Mouse (Mus musculus): ENCODE results near the gene Tprn.
A peak's percentile ranks its signal among the peaks of the same experiment; 100 is the strongest.
"Not testable (repeated sequence)": the region's sequence is repeated elsewhere in the genome, so short reads cannot be mapped to it uniquely, and the experiment has no call there.

Tprn gene

DNA sequence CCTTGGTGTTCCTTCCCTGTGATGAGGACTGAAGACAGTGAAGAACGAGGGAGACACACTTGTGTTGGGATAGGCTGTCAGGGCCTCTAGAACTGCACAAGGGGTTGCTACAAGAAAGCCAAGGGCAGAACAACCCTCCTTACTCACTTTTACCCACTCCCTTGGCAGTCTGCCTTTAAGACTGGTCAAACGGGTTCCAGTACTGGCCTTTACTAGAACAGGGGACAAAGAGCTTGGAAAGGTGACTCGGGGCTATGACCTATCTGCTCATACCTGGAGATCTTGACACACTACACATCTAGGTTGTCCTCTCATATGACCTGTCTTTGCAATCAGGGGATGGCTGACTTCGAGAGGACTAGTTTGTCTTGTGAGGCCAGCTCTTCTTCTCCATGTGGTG is 24.9 kb upstream of the Tprn start:
- DNase-seq (ENCODE audit: low spot score) = no peak

DNA sequence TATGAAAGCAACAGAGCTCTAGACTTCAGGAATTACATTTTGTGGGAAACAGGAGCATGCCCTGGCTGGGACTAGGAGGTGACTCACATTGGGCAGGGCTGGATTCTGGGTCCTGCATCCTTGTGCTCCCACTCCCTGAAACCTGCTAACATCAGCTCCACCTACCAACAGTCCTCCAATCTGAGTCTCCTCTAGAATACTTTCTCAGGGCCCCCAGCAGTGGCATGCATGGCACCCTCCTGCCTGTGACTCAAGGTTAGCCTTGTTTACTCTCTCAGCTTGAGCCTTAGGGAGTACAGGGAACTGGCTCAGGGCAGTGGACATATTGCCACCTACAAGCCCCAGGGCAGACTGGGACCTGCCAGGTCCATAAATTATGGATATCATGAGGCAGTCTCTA is 24.3 kb upstream of the Tprn start:
- DNase-seq (ENCODE audit: low spot score) = no peak

DNA sequence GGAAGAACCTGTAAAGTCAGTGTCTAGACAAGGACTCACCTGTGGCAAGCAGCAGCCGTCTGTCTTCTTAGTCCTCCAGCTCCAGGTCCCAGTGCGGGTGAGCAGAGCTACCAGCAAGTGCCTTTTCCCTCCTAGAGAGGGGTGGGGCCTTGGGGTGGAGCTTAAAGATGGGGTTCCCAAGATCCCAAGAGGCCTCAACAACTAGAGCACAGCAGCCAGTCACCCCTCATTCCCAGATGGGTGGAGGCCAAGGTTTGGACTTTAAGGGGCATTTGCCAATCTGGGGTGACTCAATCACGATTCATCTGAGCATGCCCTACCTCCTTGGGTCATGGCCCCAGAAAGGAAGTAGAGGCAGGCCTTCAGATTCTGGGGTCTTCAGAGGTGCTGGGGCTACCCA is 22.7 kb upstream of the Tprn start:
- DNase-seq (ENCODE audit: low spot score) = no peak

DNA sequence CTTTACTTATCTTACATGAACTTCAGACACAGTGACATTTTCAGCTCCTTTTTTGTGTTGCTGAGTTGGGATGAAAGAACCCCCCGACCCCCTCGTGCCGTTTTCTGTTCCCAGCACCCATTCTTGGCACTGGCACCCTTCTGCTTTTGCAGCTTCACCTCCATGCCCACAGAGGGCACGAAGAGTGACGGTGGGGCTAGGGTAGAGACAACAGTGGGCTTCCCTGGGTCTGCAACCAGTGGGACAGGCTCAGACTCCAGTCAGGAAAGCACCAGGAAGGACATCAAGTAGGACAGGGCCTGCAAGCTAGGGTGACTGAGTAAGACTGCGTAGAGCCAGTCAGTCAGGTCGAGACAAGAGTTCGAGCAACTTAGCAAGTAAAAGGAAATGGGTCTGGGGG is 22.1 kb upstream of the Tprn start:
- no peak for DNase-seq (ENCODE audit: low spot score)

DNA sequence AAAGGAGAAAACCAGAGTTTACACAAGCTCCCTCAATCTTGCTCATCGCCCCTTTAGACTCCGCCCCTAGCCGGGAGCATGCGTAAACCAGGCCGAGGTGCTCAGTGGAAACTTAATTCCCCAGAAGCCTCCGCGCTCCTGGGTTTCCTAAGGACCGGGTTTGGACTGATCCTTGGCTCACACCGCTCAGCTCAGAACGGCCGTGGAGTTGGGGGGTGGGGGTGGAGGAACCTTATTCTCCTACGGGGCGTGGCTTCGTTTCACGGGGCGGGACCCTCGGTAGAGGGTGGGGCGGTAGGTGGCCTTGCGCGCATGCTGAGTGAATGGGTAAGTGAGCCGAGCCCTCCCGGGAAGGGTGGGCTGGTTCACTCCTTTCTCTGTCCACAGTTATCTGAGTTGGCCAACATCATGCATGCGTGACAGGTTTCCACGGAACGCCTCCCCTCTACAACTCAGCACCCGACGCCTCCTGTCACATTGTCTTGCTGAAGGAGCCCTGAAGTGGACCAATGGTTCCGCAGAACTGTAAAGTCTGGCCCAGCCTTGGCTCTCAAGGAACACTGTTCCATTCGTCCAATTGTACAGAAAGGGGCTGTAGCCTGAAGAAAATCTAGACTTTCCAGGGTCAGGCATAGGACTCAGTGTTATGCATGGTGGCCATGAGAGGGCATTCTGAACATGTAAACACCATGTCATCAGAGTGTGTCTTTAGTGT is 21.5 kb upstream of the Tprn start:
- no peak for DNase-seq (ENCODE audit: low spot score)

DNA sequence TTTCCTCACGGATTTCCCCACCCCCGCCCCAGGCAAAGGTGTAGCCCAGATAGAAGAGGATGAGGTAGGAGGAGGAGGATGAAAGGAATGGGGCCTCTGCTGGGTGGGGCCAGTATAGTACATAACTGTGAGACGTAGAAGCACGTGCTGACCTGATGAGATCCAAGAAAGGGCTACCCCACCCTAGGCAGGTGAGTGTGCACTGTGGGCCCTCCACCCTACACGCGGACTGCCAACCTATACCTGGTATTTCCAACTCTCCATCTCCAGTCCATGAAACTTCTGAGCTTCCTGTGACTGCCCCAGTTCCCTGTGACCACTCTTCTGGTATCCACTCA is 21.0 kb upstream of the Tprn start:
- DNase-seq (ENCODE audit: low spot score) = no peak

DNA sequence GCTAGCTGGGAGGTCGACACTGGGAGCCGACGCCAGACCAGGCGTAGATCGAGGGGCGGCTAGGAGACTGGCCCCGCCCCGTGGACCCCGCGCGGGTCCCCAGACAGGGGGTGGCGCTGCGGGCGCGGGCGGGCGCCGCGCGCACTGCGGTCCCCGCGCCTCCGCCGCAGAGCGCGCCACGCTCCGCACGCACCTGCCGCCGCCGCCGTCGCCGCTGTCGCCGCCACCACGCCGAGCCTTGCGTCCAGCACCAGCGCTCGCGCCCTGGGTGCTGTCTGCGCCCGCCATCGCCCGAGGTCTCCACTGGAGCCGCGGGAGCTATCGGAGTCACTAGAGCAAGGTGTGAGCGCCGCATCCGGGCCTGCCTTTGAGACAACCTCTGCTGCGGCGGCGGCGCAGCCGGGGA is 20.3 kb upstream of the Tprn start, which contains the start of the genes Rnf208 and Cysrt1:
Gene Rnf208 (plus strand): TSS at position 155 of the 406 bp plus-strand sequence.
Gene Cysrt1 (minus strand): TSS at position 352 of the 406 bp plus-strand sequence.
- no peak for DNase-seq (ENCODE audit: low spot score)

DNA sequence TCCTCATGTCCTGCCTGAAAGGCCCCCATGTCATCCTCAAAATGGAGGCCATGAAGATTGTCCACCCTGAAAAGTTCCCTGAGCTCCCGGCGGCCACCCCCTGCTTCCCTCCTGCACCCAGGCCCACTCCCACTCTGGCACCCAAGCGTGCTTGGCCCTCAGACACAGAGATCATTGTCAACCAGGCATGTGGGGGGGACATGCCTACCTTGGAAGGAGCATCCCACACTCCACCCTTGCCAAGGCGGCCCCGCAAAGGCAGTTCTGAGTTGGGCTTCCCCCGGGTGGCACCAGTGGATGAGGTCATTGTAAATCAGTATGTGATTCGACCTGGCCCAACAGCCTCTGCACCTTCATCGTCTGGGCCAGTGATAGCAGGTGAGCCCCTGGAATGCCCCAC is 19.1 kb upstream of the Tprn start:
- no peak for DNase-seq (ENCODE audit: low spot score)

DNA sequence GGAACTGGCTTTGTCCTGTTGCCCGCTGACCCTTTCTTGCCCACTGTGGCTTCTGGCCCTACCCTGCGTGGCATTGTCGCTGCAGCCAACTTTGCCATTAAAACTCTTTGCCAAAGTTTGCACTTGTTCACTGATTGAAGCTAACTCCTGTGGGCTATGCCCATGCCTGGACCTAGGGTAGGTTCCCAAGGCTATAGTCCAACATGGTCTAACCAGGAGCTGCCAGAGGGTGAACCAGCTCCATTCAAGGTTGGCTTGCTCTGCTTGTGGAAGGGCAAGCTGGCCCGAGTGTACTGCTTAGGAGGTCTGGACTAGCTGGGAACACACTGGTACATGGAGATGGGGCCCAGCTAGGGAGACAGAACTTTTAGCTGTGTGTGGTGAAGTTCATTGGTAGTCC is 18.3 kb upstream of the Tprn start:
- no peak for DNase-seq (ENCODE audit: low spot score)

DNA sequence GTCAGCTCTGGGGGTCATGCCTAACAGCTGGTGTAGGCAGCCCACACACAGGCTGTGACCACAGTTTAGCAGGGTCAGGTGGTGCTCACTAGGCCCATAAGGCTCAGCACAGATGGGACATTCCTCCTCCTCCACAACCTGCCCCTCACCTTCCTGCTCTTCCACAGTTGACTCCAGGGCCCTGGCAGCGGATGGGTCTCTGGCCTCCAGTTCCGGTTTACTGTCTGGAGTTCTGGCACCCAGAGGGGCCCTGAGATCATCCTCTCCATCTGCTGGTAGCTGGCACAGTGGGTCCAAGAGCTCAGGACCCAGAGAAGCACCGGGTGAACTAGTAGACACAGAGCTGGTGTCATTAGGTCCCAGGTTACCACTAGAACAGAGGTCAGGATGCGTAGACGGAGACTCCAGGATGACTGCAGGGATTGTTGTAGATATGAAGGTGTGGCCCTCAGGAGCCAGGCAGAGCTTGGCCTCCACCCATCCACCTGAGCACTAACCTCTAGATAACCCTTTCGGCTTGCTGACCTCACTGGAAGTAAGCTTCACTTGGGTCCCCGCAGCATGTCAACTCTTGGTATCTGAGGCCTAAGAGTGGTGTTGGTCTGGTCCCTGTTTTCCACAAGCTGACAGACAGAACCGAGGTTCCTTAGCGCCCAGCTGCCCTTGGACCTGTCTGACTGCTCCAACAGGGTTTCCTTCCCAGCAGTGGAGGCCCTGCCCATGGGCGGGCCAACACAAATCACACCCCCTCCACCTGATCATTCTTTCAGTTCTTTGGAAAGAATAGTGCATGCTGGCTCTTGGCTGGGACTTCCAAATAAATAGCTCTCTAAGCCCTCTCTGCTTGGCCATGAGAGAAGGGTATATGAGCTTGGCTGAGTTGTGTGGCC is 16.0 kb upstream of the Tprn start, which contains the start of gene AL732309.1:
Gene AL732309.1 (minus strand): TSS at position 681 of the 890 bp plus-strand sequence.
- DNase-seq (ENCODE audit: low spot score) = no peak

DNA sequence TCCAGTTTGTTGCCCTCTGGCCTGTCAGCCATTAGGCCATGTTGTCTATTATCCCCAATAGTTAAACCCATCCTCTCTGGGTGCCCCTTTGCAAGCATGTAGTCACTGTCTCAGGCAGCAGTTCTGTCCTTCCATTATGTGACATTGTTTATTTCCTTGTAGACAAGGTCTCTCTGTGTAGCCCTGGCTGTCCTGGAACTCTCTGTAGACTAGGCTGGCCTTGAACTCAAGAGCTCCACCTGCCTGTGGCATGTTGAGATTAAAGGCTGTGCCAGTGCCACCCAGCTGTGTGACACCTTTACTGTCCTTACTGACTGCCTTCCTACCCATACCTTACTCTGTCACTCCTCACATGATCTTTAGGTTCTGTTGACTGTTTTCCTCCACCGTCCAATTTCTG is 10.1 kb upstream of the Tprn start:
- DNase-seq (ENCODE audit: low spot score) = no peak

DNA sequence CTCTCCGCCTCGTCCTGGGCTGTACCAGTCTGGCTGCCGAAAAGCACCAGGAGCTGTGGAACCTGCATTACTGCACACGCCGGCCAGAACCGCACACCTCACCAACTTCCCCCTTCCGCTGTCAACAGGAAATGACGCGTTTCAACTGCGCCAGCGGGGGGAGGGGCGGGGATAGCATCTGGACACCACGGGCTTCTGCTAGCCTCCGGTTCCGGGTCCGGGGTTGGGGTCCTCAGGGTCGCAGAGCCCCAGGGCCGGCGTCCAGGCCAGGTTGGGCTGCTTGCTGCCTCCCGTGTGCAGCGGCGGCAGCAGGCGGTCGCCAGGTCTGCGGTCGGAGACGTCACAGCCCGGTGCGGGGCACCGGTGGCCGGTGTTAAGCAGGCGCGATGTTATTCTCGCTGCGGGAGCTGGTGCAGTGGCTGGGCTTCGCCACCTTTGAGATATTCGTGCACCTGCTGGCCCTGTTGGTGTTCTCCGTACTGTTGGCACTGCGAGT is 7.1 kb upstream of the Tprn start, which contains the start of gene Tmem203:
Gene Tmem203 (plus strand): TSS at position 156 of the 496 bp plus-strand sequence.
- peak; percentile 93 for DNase-seq (ENCODE audit: low spot score)

DNA sequence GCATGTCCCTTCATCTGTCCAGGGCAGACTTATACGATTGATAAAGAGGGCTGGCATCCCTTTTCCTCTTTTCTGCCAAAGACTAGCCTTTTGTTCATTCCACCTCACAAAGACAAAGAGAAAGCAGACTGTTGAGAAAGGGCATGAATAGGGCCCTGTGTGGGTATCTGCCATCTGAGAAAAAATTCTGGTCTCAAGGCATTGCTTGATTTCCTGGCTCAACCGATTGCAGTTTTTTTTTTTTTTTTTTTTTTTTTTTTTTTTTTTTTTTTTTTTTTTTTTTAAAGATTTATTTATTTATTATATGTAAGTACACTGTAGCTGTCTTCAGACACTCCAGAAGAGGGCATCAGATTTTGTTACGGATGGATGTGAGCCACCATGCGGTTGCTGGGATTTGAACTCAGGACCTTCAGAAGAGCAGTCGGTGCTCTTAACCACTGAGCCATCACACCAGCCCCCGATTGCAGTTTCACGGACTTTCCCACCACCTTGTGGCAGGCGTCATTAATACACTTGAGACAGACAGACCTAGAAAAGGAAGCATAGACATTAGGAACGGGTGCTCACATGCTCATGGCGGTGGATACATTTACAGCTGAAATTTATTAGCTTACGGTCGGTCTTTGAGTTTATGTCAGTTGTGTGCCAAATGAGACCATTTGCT is 5.8 kb upstream of the Tprn start:
- DNase-seq (ENCODE audit: low spot score) = peak; percentile 46

DNA sequence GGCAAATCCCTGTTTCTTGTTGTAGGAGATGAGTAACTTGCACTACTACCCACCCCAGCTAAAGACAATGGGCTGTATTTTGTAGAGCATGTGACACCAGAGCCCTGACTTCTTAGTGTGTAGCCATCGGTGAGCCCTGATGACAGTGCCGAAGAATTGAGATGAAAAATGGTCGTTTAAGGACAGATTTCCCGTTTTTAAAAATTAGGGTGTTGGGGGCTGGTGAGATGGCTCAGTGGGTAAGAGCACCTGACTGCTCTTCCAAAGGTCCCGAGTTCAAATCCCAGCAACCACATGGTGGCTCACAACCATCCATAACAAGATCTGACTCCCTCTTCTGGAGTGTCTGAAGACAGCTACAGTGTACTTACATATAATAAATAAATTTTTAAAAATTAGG is 5.2 kb upstream of the Tprn start:
- DNase-seq (ENCODE audit: low spot score) = not testable (repeated sequence)

DNA sequence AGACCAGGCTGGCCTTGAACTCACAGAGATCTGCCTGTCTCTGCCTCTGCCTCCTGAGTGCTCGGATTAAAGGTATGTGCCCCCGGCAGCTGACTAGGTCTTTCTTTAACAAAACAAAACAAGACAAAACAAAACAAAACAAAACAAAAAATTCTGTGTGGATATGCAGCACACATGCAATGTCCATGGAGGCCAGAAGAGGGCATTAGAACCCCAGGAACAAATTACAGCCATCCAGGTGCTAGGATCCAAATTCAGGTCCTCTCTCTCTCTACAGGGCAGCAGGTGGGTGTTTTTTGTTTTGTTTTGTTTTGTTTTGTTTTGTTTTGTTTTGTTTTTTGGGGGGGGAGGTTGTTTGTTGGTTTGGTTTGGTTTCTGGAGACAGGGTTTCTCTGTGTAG is 3.5 kb upstream of the Tprn start:
- DNase-seq (ENCODE audit: low spot score) = no peak

DNA sequence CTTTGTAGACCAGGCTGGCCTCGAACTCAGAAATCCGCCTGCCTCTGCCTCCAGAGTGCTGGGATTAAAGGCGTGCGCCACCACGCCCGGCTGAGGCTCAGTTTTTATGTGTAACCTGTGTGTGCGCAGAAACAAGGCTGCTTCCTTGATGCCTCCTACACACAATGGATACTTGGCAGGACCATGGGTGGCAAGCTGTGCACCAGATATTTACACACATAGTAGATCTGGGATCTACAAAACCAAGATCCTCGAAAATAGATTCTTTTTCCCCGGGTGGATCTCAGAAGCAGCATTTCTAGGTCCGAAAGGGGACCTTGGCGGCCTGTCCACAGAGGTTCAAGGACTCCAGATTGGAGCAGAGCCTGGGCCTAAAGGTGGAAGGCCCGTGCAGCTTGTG is 548 bp upstream of the Tprn start:
- no peak for DNase-seq (ENCODE audit: low spot score)

DNA sequence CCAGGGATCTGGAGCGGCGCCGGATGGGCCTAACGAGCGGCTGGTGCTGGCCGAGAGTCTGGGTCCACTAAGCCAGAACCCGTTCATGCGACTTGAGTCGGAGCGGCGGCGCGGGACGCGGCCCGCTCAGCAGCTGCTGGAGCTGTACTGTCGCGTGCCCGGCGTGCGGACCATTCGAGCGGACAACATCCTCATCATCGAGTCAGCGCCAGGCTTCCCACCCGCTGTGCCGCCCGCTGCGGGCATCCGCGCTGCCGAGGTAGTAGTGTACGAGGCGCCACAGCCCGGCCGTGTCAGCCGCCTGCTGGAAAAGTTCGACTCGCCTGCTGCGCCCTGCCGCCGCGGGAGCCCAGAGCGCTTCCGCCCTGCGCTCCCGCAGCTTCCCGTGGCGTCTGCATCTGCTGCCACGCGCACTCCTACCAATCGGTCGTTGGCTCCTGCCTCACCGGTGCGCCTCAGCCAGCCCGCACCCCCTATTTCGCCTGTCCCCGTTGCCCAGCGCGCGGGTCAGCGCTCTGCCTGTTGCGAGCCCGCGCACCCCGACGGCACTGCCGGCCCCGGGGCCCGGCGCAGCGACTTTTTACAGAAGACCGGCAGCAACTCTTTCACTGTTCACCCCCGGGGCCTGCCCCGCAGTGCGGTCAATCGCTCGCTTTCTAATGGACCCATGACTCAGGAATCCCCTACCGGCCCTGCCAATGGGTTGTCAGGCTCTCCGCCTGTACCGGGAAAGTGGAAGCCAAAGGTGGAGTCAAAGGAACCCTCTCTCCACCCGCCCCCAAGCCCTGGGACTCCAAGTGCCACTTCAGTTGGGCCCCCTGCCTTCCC is 591 bp downstream of the Tprn start:
- DNase-seq (ENCODE audit: low spot score) = peak; percentile 25

DNA sequence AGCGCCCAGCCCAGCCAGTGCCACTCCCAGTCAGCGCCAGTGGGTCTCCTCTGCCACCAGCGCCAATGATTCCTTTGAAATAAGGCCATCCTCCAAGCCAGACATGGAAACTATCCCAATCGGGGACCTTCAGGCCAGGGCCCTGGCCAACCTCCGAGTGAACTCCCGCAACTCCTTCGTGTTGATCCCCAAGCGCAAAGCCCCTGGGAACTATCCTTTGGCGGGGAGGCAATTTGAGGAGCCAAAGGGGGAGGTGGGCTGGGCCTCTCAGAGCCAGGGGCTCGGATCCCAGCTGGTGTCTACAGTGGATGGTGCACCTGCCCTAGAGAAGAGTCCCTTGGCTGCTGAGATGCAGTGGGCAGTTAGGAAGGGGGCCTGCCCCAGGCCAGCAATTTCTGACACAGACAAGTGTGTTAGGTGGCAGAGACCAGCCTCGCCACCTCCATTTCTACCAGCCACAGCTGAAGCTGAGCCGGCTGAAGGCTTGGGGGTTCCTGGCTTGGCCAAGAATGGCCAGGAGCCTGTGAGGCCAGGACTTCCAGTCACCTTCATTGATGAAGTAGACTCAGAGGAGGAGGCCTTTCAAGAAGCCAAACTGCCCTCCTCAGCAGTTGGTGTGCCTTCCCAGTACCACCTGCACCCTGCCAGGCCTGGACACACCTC is 1.3 kb downstream of the Tprn start:
- DNase-seq (ENCODE audit: low spot score) = no peak

DNA sequence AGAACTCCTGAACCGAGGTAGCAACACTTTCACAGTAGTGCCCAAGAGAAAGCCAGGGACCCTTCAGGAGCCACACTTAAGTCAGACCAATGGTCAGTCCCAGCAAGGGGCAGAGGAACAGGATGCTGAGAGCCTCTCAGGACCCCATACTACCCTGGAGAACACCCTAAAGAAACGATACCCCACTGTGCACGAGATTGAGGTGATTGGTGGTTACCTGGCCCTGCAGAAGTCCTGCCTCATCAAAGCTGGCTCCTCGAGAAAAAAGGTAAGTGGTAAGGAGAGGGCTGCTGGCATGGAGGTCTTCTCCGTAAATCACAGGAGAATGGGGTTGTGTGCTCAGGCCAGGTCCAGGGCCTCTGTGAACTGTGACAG is 1.9 kb downstream of the Tprn start:
- no peak for DNase-seq (ENCODE audit: low spot score)

DNA sequence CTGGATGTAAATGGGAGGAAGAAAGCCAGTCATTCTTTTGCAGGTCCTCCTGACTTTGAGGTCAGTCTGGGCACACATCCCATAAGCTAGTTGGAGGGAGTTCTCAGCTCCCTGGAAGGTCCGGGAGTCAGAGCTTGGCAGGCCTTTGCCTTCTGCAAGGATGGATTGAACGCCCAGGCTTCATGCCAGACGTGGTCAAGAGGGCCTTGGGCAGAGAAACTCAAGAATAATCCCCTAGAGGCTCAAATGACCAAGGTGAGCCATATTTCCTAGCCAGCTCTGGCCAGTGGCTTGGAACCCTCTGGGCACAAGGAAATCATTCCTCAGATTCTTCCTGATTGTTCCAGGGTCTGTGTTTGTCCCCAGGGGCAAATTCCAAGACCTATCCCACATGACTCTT is 2.4 kb downstream of the Tprn start:
- no peak for DNase-seq (ENCODE audit: low spot score)
